Mouse (Mus musculus): ENCODE measurements around the gene Col20a1.
A peak's percentile ranks its signal among the peaks of the same experiment; 100 is the strongest.

The Col20a1 gene

DNA sequence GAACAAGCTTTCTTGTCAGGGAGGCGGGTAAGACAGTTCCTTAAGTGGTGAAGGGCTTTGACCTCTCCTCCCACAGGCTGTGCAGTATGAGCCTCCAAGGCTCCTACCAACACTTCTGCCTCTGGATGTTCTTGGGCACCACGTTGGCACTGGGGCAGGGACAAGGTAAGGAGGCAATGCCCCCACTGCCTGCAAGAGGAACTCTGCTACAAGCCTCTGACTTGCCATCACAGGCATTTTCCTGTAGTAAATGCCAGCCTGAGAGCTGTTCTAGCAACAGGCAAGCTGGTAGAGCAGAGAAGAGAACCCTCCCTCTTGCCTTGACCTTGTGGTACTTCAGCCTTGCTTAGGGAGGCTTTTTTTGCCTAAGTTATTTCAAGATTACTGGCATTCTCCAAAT is at the start of gene Col20a1:
Col20a1 (plus strand) TSS at position 87 of the 400 bp plus-strand sequence.
- no peak for DNase-seq (ENCODE audit: low read depth, low spot score)

DNA sequence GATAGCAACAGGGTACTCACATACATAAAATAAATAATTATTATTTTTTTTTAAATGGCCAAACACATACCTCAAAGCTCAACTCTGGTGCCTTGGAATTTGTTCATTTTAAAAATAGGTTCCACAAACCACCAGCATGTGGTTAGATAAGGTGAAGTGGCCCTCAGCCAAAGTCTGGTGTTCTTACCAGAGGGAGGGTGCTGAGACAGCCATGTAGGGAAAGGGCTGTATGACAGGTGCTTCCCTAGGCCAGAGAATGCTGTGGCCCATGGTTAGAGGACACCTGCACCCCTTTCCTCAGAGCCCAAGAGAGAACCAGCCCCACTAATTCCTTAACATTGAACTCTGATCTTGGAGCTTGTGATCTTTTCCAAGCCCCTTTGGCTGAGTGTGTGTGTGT is 46.1 kb upstream of the Col20a1 start:
- no peak for DNase-seq (ENCODE audit: low read depth, low spot score)

DNA sequence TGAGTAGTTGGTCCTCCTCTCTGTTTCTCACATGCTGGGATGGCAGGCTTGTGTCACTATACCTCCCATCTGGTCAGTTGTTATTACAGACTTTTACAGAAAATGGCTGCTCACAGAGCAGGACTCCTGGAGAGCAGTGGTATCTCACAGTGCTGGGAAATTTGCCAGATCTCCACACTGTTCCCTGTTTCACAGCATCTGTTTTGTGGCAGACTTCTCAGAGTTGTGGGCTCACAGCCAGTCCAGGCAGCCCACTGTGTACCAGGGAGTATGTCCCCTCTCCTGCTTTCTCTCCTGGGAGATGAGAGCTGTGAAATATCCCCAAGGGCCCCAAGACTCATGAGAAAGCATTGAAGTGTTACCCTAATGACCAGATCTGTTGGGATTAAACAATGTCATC is 44.5 kb upstream of the Col20a1 start:
- DNase-seq (ENCODE audit: low read depth, low spot score): no peak

DNA sequence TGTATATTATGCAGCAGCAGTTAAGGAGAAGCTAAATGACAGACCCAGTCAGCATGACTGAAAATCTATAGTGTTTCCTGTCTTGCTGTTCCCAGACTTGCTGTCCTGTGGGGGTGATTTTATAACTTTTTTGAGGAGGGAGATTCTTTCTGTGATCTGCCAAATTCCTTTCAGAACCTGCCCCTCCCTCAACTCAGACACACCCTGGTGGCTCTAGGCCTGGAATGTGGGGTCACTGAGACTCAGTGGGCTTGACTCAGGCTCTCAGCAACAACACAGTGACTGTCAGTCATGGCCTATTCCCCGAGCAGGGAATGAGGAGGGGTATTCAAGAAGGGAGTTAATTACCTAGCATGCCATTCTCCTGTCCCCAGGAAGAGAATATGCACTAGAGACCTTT is 36.4 kb upstream of the Col20a1 start:
- peak; percentile 23 for DNase-seq (ENCODE audit: low read depth, low spot score)

DNA sequence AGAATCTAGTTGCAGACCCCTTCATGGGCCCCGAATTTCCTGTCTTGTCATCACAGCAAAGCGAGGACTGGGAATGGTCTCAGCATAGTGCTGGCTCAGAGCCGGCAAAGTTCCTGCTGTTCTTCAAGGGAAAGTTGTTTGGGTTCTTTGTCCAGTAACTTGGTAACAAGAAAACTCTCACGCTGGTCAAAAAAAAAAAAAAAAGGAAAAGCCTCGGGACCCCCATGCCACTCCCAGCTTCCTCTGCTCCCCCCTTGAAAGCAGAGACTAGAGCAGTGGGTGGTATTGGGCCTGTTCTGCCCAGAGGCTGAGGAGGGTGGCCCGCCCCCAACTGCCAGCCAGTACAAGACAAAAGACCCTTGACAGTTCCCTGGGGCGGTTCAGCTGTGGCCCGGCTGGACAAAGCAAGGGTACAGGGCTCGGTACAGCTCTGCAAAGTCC is 33.6 kb upstream of the Col20a1 start:
- DNase-seq (ENCODE audit: low read depth, low spot score): peak; percentile 56

DNA sequence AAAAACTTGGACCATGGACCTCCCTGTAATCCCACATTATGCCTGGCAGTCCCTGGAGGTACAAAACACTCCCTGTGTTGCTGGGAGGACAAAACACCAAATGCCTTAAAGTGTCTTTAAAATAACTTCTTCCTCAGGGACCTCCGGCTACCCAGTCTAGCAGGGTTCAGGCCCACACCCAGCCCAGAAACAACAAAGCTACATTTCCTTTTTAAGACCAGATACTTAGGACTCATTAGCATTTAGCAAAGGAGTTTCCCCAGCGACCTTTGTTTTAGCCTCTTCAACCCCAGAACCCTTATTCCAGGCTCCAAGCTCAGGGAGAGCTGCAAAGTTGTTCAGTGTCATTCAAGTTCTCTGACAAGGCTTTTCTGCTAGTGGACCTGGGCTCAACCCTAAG is 32.7 kb upstream of the Col20a1 start:
- peak; percentile 68 for DNase-seq (ENCODE audit: low read depth, low spot score)

DNA sequence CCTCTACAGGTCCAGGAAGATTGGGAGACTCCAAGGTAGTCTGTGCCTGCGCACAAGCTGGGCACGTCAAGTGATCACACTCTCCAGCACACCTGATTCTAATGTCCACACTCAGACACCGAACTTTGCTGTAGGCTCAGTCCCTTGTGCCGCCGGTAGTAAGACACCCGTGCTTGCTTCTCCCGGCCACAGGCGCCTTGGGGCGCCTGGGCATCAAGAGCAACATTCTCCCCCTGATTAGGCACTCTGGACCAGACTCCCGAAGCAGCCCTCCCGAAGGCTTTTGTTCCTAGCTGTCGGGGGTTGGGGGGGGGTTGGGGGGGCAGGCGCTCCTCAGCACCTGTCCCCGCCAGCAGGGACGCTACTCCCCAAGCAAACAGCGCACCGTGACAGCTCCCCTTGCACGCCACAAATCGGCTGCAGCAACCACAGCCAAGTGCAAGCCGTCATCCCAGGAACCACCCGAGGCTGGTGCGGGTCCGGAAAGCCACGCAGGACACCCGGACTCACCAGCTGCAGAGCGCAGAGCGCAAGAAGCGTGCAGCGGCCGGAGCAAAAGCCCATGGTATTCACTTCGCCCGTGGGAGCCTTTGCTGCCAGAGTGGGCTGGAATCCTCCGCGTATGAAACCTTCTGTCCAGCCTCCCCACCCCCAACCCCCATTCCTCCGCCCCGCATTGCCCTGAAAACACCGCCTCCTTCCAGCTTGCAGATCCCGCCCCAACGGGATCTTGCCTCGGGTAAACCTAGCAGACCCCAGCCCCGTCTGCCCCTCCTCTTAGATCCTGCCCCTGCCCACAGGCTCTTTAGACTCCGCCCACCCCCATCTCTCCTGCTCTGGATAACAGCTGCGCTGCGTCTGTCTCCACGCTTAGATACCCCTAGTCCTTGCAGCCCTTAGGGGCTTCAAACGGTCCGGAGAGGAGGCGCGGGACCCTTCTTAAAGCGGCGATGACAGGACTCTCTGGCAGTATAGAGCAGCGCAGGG is 32.0 kb upstream of the Col20a1 start, which contains the start of gene Nkain4:
Nkain4 (minus strand) TSS at position 639 of the 987 bp plus-strand sequence.
- peak; percentile 87 for DNase-seq (ENCODE audit: low read depth, low spot score)

DNA sequence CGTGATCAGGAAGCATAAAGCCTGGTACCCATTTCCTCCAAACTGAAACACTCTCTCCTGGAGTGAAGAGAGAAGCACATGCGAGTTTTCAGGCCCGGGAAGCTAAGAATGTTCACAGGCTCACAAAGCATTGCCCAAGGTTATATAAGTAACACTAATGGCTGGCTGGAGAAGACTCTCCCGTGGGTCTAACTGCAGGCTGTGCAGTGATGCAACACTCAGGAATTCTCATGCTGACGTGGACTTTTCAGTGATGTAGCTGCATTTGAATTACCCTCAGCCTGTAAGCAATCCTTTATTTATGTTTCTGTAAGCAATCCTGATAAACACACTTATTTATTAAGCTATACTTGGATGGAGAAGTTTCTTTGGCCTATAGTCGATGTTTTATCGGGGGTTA is 26.7 kb upstream of the Col20a1 start:
- no peak for DNase-seq (ENCODE audit: low read depth, low spot score)

DNA sequence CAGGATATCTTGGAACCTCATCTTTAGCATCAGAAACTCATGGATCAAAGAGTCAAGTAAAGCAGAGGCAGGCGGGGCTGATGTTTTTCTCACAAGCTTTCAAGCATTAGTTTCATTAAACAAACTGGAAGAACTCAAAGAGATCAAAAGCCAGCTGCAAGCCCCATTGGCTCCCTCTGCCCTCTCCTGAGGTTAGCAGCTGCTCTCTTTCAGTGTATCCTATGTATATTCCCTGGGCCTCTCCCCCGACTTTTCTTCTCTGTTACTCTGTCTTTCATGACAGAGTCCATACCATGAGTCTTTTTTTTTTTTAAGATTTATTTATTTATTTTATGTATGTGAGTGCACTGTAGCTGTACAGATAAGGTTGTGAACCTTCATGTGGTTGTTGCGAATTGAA is 26.1 kb upstream of the Col20a1 start:
- DNase-seq (ENCODE audit: low read depth, low spot score): no peak

DNA sequence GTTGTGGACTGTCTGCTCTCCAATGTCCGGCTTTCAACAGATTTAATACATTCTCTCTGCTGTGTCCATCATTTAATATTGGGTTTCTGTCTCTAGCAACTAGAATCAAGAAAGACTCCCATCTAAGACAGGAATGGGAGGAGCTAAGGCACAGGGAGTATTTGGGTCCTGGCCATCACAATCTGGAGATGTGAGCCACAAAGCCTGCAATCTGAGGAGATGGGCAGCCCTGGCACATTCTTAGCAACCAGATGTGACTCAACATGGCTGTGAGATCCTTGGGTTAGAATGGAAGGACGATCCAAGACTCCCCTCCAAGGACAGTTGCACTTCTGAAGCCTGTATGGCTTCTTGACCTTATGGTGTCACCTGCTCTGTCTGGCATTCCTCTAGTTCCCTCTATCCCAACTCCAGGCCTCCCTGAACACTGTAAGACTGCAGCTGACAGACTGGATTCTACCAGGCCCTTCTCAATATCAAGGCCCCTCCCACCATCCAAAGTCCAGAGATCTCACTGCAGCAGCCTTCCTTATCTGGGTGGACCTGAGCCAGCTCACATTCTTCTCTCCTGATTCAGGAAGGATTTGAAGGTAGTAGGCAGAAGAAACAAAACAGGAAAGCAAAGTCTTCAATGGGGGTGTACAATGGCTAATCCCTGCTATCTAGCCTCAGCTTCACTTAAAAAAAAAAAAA is 23.6 kb upstream of the Col20a1 start:
- no peak for DNase-seq (ENCODE audit: low read depth, low spot score)

DNA sequence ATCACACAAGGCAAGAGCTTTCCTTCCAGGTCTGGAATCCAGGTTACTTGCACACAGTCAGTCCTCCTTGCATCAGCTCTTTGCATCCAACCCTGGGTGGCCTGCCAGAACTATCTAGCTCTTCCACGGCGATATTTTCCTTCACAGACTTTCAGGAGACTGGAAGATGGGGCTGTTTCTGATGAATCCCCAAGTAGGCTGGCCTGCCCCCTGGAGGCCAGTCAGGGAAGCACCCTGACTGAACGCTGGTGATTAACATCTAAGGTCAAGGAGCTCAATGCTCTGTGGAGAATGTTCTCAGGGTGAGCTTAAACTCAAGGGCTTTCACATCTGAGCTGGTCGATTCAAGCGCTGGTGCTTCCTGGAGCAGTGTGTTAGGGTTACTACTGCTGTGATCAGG is 22.4 kb upstream of the Col20a1 start:
- DNase-seq (ENCODE audit: low read depth, low spot score): peak; percentile 84

DNA sequence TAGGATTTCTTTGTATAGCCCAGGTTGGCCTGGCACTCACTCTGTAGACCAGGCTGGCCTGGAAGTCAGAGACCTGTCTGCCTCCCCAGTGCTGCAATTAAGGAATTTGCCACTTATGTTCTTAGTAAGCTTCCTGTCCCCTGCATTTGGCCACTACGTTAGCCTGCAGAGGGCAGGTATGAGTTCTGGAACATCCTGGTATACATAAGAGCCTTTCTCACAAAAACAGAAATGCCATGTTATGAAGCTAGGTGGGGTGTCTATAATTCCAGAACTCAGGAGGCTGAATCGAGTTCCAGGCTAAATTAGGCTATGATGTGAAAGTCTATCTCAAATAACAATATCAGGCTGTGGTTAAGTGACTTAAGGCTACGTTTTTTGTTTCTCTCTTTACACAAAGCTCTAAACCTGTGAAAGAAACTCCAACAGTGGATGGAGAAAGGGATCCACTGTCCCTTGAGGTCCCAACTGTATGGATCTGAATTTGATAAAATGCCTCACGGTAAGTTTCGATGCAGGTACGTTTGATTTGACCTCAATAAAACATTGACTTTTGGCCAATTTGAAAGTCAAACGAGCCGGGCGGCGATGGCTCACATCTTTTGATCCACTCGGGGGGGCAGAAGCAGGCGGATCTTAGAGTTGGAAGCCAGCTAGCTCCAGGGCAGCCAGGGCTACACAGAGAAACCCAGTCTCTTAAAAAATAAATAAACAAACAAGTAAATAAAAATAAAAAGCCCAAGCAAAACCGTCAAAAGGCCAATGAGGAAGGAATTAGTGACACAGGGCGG is 20.0 kb upstream of the Col20a1 start:
- DNase-seq (ENCODE audit: low read depth, low spot score): peak; percentile 15

DNA sequence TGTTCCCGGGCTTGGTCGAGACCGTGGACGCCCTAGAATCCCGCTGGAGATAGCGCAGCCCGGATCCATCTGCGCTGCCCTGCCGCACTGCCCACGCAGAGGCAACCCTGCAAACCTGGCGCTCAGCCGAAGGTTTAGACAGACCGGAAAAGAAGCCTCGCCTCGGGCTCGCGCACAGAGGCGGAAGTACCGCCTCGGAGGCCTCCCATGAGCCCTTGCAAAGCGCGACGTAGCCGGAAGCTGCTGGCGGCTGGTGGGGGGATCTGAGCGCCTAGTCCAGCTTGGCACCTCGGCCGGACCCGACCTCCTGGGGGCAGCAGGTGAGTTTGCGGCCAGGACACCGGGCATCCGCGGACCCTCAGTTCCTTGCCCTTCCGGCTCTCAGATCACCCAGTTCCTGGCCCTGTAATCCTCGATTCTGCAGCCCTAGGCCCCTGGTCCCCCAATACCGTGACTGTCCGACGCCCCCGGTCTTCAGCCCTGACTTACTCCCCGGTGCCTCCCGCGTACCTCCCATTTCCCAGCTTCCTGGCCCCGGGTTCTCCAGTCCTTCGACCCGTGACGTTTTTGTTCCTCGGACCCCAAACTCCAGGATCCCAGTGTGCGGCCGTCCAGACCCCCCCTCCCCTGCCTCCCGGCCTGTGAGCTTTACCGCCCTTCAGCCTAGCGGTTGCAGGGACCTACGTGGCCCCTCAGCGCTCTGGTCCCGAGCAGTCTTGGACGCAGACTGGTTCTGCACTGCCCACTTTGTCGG is 19.1 kb upstream of the Col20a1 start, which contains the start of gene Arfgap1:
Arfgap1 (plus strand) TSS at position 216 of the 754 bp plus-strand sequence.
- DNase-seq (ENCODE audit: low read depth, low spot score): peak; percentile 66

DNA sequence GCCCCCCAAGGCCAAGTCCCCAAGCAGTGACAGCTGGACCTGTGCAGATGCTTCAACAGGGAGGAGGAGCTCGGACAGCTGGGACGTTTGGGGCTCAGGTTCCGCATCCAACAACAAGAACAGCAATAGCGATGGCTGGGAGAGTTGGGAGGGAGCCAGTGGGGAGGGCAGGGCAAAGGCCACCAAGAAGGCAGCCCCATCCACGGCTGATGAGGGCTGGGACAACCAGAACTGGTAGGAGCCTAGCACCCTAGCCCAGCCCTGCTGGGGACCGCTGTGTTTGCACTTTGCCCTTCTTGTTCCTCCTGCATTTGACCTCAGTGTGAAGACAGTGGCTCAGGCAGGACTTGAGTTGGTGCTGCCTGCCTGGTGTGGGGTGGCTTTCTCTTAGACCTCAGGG is 5.2 kb upstream of the Col20a1 start:
- DNase-seq (ENCODE audit: low read depth, low spot score): no peak

DNA sequence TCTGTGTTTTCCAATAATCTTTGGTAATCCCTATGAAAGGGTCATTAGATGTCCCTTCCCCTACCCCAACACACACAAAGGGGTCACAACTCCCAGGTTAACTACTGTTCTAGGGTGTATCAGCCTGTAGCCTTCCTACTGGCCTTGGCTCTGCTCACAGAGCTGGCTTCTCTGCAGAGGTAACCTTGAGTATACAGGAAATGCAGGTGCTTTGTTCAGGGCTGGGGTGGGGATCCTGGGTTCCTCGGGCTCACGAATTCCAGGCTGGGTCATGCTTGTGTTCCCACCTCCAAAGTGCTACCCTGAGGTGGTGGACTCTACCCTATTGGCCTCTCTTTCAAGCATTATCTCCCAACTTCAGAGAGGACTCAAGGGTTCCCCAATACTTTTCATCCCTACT is 700 bp upstream of the Col20a1 start:
- peak; percentile 15 for DNase-seq (ENCODE audit: low read depth, low spot score)

DNA sequence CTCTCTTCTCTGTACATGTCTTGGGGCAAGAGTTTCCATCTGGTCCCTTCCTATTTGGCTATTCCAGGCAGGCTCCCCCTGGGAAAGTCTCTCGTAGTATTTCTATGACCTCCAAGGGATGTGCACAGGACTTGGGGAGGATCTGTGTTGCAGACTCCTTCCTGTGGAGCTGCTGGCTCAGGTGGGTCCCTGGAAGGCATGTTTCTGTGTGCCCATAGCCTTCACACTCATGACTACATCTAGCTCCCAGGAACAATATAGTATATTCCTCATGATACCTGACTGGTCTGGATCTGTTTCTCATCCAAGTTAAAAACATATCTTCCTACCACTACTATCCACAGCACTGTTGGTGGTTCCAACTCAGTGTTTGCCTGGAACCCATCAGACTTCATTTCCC is 666 bp downstream of the Col20a1 start:
- DNase-seq (ENCODE audit: low read depth, low spot score): no peak

DNA sequence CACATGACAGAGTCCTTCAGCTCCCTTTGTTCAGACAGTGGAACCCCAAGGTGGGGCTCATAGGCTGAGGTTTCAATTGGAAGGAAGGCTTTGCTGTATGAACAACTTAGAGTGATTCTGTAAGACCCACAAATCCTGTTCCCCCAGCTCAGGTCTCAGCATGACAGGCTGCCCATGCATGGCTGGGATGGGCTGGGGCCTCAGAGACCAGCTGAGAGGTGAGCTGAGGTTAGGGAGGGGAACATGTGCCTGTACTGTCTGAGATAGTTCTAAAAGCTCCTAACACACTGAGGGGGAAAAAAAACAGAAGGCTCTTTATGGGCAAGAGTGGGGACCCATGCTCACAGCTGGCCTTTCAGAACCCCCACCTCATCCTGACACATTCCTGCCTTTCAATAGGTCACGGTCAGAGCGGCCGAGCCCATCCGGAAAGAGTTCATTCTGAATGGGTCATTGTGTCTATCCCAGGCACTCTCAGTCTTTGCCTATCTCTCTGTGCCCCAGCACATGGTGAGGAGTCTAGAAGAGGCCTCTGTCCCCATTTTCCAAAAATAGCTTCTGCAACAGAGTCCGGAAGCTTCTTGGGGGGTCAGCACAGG is 1.2 kb downstream of the Col20a1 start:
- no peak for DNase-seq (ENCODE audit: low read depth, low spot score)

DNA sequence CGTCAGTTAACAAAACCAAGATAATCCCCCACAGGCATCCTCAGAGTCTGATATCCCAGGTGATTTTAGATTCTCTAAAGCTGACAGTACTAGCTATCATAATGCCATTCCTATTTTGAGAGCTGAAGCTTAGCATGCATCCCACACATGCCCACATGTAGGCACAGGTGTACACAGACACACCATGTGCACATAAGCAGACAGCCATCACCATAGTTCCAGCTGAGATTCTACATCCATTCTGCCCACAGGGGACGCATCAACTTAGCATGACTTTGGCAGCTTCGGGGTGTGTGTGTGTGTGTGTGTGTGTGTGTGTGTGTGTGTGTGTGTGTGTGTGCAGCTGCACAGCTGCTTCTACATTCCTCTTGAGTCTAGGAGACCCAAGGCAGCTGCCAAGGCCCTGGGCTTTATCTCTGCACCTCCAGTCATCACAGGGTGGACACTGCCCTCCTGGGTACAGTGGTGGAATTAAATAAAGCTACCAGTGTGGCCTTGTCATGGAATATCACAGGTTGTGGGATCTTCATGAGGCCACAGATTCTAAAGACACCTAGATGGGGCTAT is 2.1 kb downstream of the Col20a1 start:
- no peak for DNase-seq (ENCODE audit: low read depth, low spot score)

DNA sequence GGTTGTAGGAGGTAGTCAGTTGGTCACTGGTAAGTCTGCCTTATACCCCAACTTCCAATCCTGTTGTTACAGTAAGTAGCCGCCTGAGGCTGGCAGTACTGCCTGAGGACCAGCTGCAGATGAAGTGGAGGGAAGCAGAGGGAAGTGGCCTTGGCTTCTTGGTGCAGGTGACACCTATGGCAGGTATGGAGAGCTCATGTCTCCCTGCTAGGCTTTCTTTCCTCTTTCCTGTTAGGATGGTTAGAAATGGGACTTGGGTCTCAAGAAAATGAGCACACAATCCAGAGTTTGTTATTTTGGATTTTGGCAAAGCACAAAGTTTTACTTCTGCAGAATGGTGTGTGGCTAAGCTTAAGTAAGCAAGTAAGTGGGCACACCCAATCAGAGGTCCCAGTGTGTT is 2.6 kb downstream of the Col20a1 start:
- no peak for DNase-seq (ENCODE audit: low read depth, low spot score)

DNA sequence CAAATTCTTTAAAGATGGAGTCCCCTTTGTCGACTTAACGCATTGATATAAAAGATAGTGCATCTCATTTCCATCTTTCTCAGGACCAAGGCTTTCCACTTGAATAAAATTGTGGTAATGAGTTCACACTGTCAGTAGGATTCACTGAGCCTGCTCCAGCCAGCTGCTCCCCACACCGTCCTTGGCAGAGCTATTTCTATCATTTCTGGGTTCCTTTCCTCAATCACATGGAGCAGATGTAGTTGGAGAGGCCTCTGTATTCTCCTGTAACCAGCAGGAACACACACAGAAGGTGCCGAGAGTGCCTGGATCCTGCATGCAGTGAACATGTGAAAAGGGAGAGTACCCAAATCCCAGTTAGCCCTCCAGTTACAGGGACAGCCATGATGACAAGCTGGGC is 4.0 kb downstream of the Col20a1 start:
- DNase-seq (ENCODE audit: low read depth, low spot score): no peak

Measured in ES-CJ7 (cell line).